Mouse (Mus musculus) stomach, embryonic 16.5 days (tissue): ENCODE measurements at regions not wholly inside any gene's neighbourhood (a gene's known extent, or its start where the extent isn't known, plus 50 kb on each side); places are given as distances from the start of the nearest gene placed in this dataset.

Experiments used
- ATAC-seq: fragments of 200-750 bp; cut with Nextera tagmentation; 2 replicates; pipeline ENCODE4 v1.8.0; 2017; ENCODE audit warnings: moderate number of reproducible peaks, moderate TSS enrichment; ENCODE audit not compliant: insufficient read depth, low FRiP score
- H3K27ac ChIP-seq: fragments of 300-500 bp; sonication (generic); 2 replicates; pipeline ENCODE4 v1.5.1; 2014; ENCODE audit warnings: low read length
- H3K27me3 ChIP-seq: fragments of 300-500 bp; sonication (generic); 2 replicates; pipeline ENCODE4 v1.6.1; 2014; ENCODE audit warnings: low read length, control low read depth, mixed read lengths; ENCODE audit not compliant: control insufficient read depth, insufficient read depth
- H3K36me3 ChIP-seq: fragments of 300-500 bp; sonication (generic); 2 replicates; pipeline ENCODE4 v1.6.1; 2014; ENCODE audit warnings: low read length; ENCODE audit not compliant: control insufficient read depth, insufficient read depth
- H3K4me1 ChIP-seq: fragments of 300-500 bp; sonication (generic); 2 replicates; pipeline ENCODE4 v1.6.1; 2014; ENCODE audit warnings: low read length, control low read depth, mixed read lengths; ENCODE audit not compliant: control insufficient read depth, insufficient read depth
- H3K4me2 ChIP-seq: fragments of 300-500 bp; sonication (generic); 2 replicates; pipeline ENCODE4 v1.6.1; 2014; ENCODE audit warnings: low read depth, low read length, mixed read lengths
- H3K4me3 ChIP-seq: fragments of 300-500 bp; sonication (generic); replicated peaks from 2 replicates; pipeline ENCODE4 v1.5.1; 2014; ENCODE audit warnings: mild to moderate bottlenecking, low read length
- H3K9ac ChIP-seq: fragments of 300-500 bp; sonication (generic); 2 replicates; pipeline ENCODE4 v1.6.1; 2014; ENCODE audit warnings: low read length
- H3K9me3 ChIP-seq: fragments of 300-500 bp; sonication (generic); replicated peaks from 2 replicates; pipeline ENCODE4 v1.6.1; 2016; ENCODE audit warnings: low read length, control low read depth; ENCODE audit not compliant: control insufficient read depth
- WGBS: fragments of 180-500 bp; shearing (Covaris S2); extraction: QIAGEN DNeasy Blood & Tissue Kit; methylation state at CpG from one replicate; pipeline ENCODE4 v1.1.7; 2014; 5-methylcytosine and 5-hydroxymethylcytosine counted together

GRCm38 (mm10) chr10:50135499-50135898, 346.9 kb upstream of the Grik2 start:
- ATAC-seq: no peak
- Histone ChIP-seq H3K9ac (no peak overlapping the region), H3K27me3 (no peaks in the 10 kb centered on the region), H3K4me1 (no peaks in the 10 kb centered on the region), H3K27ac (no peak overlapping the region), H3K4me2 (no peak overlapping the region), H3K36me3 (no peaks in the 10 kb centered on the region), H3K4me3 (no peak overlapping the region), H3K9me3 (no peaks in the 10 kb centered on the region)
- 36% methylated on average over 1 of the region's 1 CpGs for WGBS
